Mouse (Mus musculus) heart, postnatal 4 days (tissue): ENCODE results near the gene Smtnl2. TPM values are rescaled to one million over a fixed set of nuclear protein-coding genes. Genes with fewer than 3 reads are reported as not detected.
A peak's percentile ranks its signal among the peaks of the same experiment; 100 is the strongest.
"Not testable (repeated sequence)": the region's sequence is repeated elsewhere in the genome, so short reads cannot be mapped to it uniquely, and the experiment has no call there.

Source experiments
- DNase-seq: peaks from one replicate; pipeline ENCODE4 v3.0.0; 2021
- microRNA-seq, 2 experiments: library from miRNA; unstranded; fragments of <30 nt; microRNA quantifications; one replicate each; pipeline ENCODE4 v1.2.0; 2021 to 2022
- total RNA-seq, 2 experiments: library from RNA; stranded (reverse); gene quantifications; 2 replicates each; pipeline ENCODE4 v1.2.3; 2021

The Smtnl2 gene
- total RNA-seq, 2 experiments from 2014 or later: 62.2 to 63.4 TPM

GRCm38 (mm10) chr11:72354971-72355728, 56.4 kb downstream of the Smtnl2 start:
- DNase-seq: peak; percentile 89

DNA sequence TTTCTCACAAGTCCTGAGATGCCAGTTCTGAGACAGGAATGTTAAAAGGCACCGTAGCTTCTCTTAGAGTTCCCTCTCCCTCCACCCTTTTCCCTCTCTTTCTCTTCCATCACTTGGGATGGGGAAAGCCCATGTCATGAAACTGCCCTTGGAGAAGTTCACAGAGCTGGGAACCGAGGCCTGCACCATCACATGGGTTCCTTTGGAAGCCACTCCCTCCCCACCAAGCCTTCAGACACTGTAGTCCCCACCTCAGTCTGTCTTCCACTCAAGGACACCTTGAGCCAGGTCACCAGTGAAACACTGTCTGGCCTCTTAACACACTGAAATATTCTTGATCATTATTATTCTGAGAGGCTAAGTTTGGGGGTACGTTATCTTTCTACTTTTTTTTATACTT, 58.3 kb downstream of the Smtnl2 start:
- no peak for DNase-seq

DNA sequence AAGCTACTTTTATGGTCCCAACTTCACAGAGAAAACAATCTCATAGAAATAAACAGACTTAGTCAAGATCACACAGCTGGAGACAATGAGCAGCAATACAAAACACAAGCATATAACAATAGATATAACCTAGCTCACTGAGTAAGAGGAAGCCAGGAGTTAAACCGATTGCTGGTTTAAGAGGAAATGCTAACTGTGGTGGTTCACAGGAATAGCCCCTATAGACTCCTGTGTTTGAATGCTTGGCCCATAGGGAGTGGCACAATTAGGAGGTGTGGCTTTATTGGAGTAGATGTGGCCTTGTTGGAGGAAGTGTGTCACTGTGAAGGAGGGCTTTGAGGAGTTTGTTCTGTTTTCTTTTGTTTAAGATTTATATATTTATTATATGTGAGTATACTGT, 59.2 kb downstream of the Smtnl2 start:
- no peak for DNase-seq

DNA sequence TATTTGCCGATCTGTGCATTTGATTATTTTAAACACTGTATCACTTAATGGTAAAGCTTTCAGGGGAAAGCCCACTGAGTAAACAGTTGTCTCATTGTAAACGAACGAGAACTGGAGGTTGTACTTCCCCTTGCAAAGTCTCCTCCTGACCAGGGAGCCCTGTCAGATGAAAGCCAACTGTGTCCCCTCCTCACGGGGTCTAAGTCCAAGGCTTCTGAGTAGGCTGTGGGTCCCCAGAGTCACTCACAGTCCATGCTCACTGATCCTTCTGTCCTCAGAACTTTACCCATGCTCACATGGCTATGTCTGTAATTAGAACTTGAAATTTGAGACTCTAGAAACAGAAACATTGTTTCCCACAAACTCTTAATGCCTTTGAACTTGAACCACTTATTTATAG, 61.9 kb downstream of the Smtnl2 start:
- no peak for DNase-seq

DNA sequence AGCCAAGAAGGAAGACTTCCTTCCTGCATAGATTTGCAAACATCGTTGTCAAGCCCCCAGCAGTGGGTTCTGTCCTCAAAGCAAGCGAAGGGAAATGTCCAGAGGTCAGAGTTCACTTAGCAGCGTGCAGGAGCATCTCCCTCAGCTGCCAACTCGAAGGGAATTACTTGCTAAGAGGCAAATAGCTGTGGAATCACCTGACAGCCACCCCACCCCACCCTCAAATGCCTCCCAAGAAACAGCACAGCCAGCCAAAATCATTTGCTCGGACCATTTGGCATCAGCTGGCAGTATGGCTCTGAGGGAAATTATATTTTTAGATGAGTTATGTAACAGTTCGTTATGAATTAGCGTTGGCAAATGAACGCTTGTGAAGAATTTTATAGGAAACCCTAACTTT, 62.5 kb downstream of the Smtnl2 start:
- no peak for DNase-seq

DNA sequence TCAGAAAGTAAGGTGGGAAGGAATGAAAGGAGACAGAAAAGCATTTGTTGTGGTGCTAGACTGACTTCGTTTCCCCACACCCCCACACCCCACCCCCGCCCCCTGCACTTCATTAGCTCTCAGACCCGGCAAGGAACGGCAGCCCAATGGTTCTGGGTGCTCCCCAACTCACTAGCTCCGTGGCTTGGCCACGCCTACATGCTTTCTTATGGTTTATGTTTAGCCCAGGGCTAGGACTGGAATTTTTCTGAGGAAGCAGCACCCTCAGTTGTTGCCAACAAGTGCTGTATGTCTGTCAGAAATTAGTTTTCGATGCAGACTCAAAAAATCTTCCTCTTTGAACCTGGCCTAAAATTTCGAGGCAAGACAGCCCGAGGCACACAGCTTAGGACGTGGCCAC, 63.0 kb downstream of the Smtnl2 start:
- DNase-seq: no peak

DNA sequence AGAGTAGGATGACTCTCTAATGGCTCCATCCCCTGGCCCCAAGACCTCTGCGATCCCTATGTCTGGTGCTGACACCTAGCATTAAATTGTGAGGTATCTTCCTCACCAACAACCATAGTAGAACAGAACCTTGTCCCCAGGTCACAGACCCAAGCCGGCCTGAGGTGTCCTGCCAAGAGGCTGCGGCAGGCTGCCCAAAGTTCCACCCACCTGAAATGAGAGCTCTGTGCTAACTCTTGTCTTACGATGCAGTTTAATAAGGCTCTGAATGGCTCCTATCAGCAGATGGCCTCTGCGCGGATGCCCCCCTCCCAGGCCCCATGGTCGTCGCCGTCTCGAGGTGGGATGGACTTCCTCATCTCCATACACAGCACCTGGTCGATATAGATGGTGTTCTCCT, 67.0 kb downstream of the Smtnl2 start:
- DNase-seq: no peak

GRCm38 (mm10) chr11:72343904-72344303, 67.6 kb downstream of the Smtnl2 start:
- DNase-seq: peak; percentile 75

GRCm38 (mm10) chr11:72343238-72343625, 68.3 kb downstream of the Smtnl2 start:
- DNase-seq: not testable (repeated sequence)

DNA sequence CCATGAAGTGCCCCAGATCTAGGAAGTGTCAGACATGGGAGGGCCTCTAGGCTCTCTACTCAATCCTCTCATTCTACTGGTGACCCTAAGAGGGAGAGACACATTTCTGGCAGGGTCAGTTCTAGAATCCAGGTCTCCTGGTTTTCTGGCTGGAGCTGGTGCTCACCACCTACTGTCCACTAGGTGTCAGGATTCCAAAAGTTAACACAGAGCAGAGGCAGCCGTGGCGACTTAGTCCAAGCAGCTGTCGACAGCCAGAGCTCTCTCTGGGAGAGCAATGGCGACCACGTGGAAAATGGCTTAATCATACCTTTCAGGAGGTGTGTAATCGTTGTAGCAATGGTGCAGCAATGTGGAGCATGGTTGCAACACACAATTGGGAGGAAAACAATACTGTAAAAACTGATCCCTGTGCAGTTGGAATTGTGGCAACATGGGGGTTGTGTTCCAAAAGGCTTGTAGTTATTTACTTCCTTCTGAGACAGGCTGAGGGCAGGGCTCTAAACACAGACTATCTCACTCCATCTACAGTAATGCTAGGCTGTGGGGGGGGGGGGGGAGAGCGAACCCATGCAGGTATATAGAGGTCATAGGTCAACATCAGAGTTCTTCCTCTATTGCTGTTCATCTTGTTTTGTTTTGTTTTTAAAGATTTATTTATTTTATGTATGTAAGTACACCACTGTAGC, 68.8 kb downstream of the Smtnl2 start:
- DNase-seq: peak; percentile 74

- DNase-seq: no peak
Observed at GRCm38 (mm10) chr11:72339716-72340115, 71.8 kb downstream of the Smtnl2 start.

Small RNAs within 50 kb of the gene (microRNA-seq; reads per million reads assigned to microRNA genes)
- 0 reads per million in 2 experiments for gene Mir6338

Other genes starting within 250 kb of the Smtnl2 start
- under 1 TPM; 0.45 TPM for gene Gm43951, start 204.9 kb downstream of the Smtnl2 start, total RNA-seq
- 1 to 10 TPM; 6.0 to 7.4 TPM for gene 4933427D14Rik, start 204.3 kb downstream of the Smtnl2 start, total RNA-seq
- 10 to 100 TPM; 47.4 to 48.7 TPM for gene Txndc17, start 204.2 kb downstream of the Smtnl2 start, total RNA-seq
- gene Med31, start 196.1 kb downstream of the Smtnl2 start, total RNA-seq: 10 to 100 TPM; 12.0 to 12.5 TPM
- under 1 TPM; 0.38 to 0.50 TPM for gene Slc13a5, start 144.5 kb downstream of the Smtnl2 start, total RNA-seq
- gene Xaf1, start 110.1 kb downstream of the Smtnl2 start, total RNA-seq: 1 to 10 TPM; 7.6 to 7.7 TPM
- gene Fbxo39, start 97.3 kb downstream of the Smtnl2 start, total RNA-seq: not detected
- under 1 TPM; 0.26 to 0.50 TPM for gene Tekt1, start 49.3 kb downstream of the Smtnl2 start, total RNA-seq
- gene Ggt6, start 23.8 kb upstream of the Smtnl2 start, total RNA-seq: not detected
- 10 to 100 TPM; 55.6 to 55.9 TPM for gene Mybbp1a, start 29.6 kb upstream of the Smtnl2 start, total RNA-seq
- 10 to 100 TPM; 17.0 to 18.0 TPM for gene Spns2, start 78.2 kb upstream of the Smtnl2 start, total RNA-seq
- under 1 TPM in 1 of 2 experiments, not detected in 1; 0.12 TPM for gene Spns3, start 138.8 kb upstream of the Smtnl2 start, total RNA-seq
- gene Ube2g1, start 195.6 kb upstream of the Smtnl2 start, total RNA-seq: 10 to 100 TPM; 57.8 to 62.5 TPM